Mouse (Mus musculus) adrenal gland, postnatal 14 days (tissue): ENCODE measurements around the gene Ddx19a. TPM values are rescaled to one million over a fixed set of nuclear protein-coding genes. Genes with fewer than 3 reads are reported as not detected.
"Not testable (repeated sequence)": the region's sequence is repeated elsewhere in the genome, so short reads cannot be mapped to it uniquely, and the experiment has no call there.

Experiments
- DNase-seq: peaks from one replicate; pipeline ENCODE4 v3.0.0; 2021; ENCODE audit warnings: mixed read lengths
- total RNA-seq: library from RNA; stranded (reverse); gene quantifications from 2 replicates; pipeline ENCODE4 v1.2.3, GENCODE M21; 2021

Gene Ddx19a
- total RNA-seq, 1 experiment from 2014 or later: 47.4 TPM

- peak; percentile 96 for DNase-seq
Measured at GRCm38 (mm10) chr8:110969910-110970770, 27.5 kb downstream of the Ddx19a start.

GRCm38 (mm10) chr8:110967326-110967725 lies 30.3 kb downstream of the Ddx19a start:
- peak; percentile 28 for DNase-seq

- peak; percentile 21 for DNase-seq
Measured at GRCm38 (mm10) chr8:110966586-110966985, 31.0 kb downstream of the Ddx19a start.

- DNase-seq: peak; percentile 93
Measured at GRCm38 (mm10) chr8:110965594-110965993, 32.0 kb downstream of the Ddx19a start.

- DNase-seq: no peak
Measured at GRCm38 (mm10) chr8:110964666-110965065, 32.9 kb downstream of the Ddx19a start.

GRCm38 (mm10) chr8:110963051-110963450 lies 34.5 kb downstream of the Ddx19a start:
- DNase-seq: no peak

GRCm38 (mm10) chr8:110959906-110960305 lies 37.7 kb downstream of the Ddx19a start:
- DNase-seq: no peak

- DNase-seq: no peak
Measured at GRCm38 (mm10) chr8:110959071-110959780, 38.4 kb downstream of the Ddx19a start.

GRCm38 (mm10) chr8:110958553-110958952 lies 39.0 kb downstream of the Ddx19a start:
- DNase-seq: not testable (repeated sequence)

GRCm38 (mm10) chr8:110958135-110958534 lies 39.5 kb downstream of the Ddx19a start:
- DNase-seq: no peak

- no peak for DNase-seq
Measured at GRCm38 (mm10) chr8:110957471-110957870, 40.1 kb downstream of the Ddx19a start.

GRCm38 (mm10) chr8:110956619-110957450 lies 40.8 kb downstream of the Ddx19a start:
- no peak for DNase-seq

- no peak for DNase-seq
Measured at GRCm38 (mm10) chr8:110954776-110955175, 42.8 kb downstream of the Ddx19a start.

- DNase-seq: peak; percentile 19
Measured at GRCm38 (mm10) chr8:110950065-110950484, 47.5 kb downstream of the Ddx19a start.

- no peak for DNase-seq
Measured at GRCm38 (mm10) chr8:110945716-110946115, 51.9 kb downstream of the Ddx19a start.

- no peak for DNase-seq
Measured at GRCm38 (mm10) chr8:110944276-110944876, 53.2 kb downstream of the Ddx19a start.

- peak; percentile 84 for DNase-seq
Measured at GRCm38 (mm10) chr8:110941453-110941948, 56.1 kb downstream of the Ddx19a start.

GRCm38 (mm10) chr8:110940682-110941452 lies 56.7 kb downstream of the Ddx19a start:
- no peak for DNase-seq

GRCm38 (mm10) chr8:110938882-110939589 lies 58.6 kb downstream of the Ddx19a start:
- peak; percentile 72 for DNase-seq

- DNase-seq: no peak
Measured at GRCm38 (mm10) chr8:110936217-110936616, 61.4 kb downstream of the Ddx19a start.
